Mouse (Mus musculus): ENCODE results near the gene Yipf6.
"Not testable (repeated sequence)": the region's sequence is repeated elsewhere in the genome, so short reads cannot be mapped to it uniquely, and the experiment has no call there.

The Yipf6 gene

GRCm38 (mm10) chrX:98936101-98936500 is at the start of gene Yipf6:
Gene Yipf6 (plus strand): TSS chrX:98936316.
- DNase-seq (ENCODE audit: low spot score): no peak

- DNase-seq (ENCODE audit: low spot score): no peak
Observed at GRCm38 (mm10) chrX:98890072-98890405, 46.1 kb upstream of the Yipf6 start.

- peak; percentile 75 for DNase-seq (ENCODE audit: low spot score)
Observed at GRCm38 (mm10) chrX:98890406-98891116, 45.6 kb upstream of the Yipf6 start, which contains the start of gene Ophn1. Gene Ophn1 (minus strand): TSS chrX:98891025.

- no peak for DNase-seq (ENCODE audit: low spot score)
Observed at GRCm38 (mm10) chrX:98898307-98898706, 37.8 kb upstream of the Yipf6 start.

- no peak for DNase-seq (ENCODE audit: low spot score)
Observed at GRCm38 (mm10) chrX:98904226-98904625, 31.9 kb upstream of the Yipf6 start.

- no peak for DNase-seq (ENCODE audit: low spot score)
Observed at GRCm38 (mm10) chrX:98908910-98909309, 27.2 kb upstream of the Yipf6 start.

GRCm38 (mm10) chrX:98919423-98919822 is 16.7 kb upstream of the Yipf6 start:
- DNase-seq (ENCODE audit: low spot score): peak; percentile 46

- peak; percentile 99 for DNase-seq (ENCODE audit: low spot score)
Observed at GRCm38 (mm10) chrX:98936707-98937554, 815 bp downstream of the Yipf6 start.

GRCm38 (mm10) chrX:98937555-98938294 is 1.6 kb downstream of the Yipf6 start:
- peak; percentile 93 for DNase-seq (ENCODE audit: low spot score)

GRCm38 (mm10) chrX:98953941-98954340 is 17.8 kb downstream of the Yipf6 start:
- no peak for DNase-seq (ENCODE audit: low spot score)

- no peak for DNase-seq (ENCODE audit: low spot score)
Observed at GRCm38 (mm10) chrX:98958287-98958686, 22.2 kb downstream of the Yipf6 start.

- DNase-seq (ENCODE audit: low spot score): no peak
Observed at GRCm38 (mm10) chrX:98959050-98959449, 22.9 kb downstream of the Yipf6 start.

GRCm38 (mm10) chrX:98963742-98964141 is 27.6 kb downstream of the Yipf6 start:
- no peak for DNase-seq (ENCODE audit: low spot score)

GRCm38 (mm10) chrX:98964513-98964912 is 28.4 kb downstream of the Yipf6 start:
- no peak for DNase-seq (ENCODE audit: low spot score)

GRCm38 (mm10) chrX:98986611-98987010 is 50.5 kb downstream of the Yipf6 start:
- not testable (repeated sequence) for DNase-seq (ENCODE audit: low spot score)

- DNase-seq (ENCODE audit: low spot score): peak; percentile 50
Observed at GRCm38 (mm10) chrX:98989574-98989973, 53.5 kb downstream of the Yipf6 start.
